Mouse (Mus musculus) neural tube, embryonic 12.5 days (tissue): ENCODE measurements around the gene Srp14. TPM values are rescaled to one million over a fixed set of nuclear protein-coding genes. Genes with fewer than 3 reads are reported as not detected.

Source experiments
- ATAC-seq: fragments of 200-750 bp; cut with Nextera tagmentation; 2 replicates; pipeline ENCODE4 v1.8.0; 2017; ENCODE audit warnings: low read depth, mild to moderate bottlenecking, moderate TSS enrichment, moderate library complexity; ENCODE audit not compliant: low FRiP score
- H3K27ac ChIP-seq: fragments of 300-500 bp; sonication (generic); 2 replicates; pipeline ENCODE4 v1.5.1; 2016
- H3K27me3 ChIP-seq: fragments of 300-500 bp; sonication (generic); replicated peaks from 2 replicates; pipeline ENCODE4 v1.6.1; 2016; ENCODE audit warnings: mild to moderate bottlenecking
- H3K36me3 ChIP-seq: fragments of 300-500 bp; sonication (generic); 2 replicates; pipeline ENCODE4 v1.6.1; 2016; ENCODE audit warnings: mild to moderate bottlenecking
- H3K4me1 ChIP-seq: fragments of 300-500 bp; sonication (generic); 2 replicates; pipeline ENCODE4 v1.6.1; 2016
- H3K4me2 ChIP-seq: fragments of 300-500 bp; sonication (generic); replicated peaks from 2 replicates; pipeline ENCODE4 v1.6.1; 2016; ENCODE audit warnings: mild to moderate bottlenecking
- H3K4me3 ChIP-seq: fragments of 300-500 bp; sonication (generic); 2 replicates; pipeline ENCODE4 v1.5.1; 2016
- H3K9ac ChIP-seq: fragments of 300-500 bp; sonication (generic); 2 replicates; pipeline ENCODE4 v1.6.1; 2016; ENCODE audit warnings: mild to moderate bottlenecking
- H3K9me3 ChIP-seq: fragments of 300-500 bp; sonication (generic); 2 replicates; pipeline ENCODE4 v1.6.1; 2016; ENCODE audit warnings: mild to moderate bottlenecking
- WGBS: fragments of 180-500 bp; shearing (Covaris S2); methylation state at CpG from one replicate; pipeline ENCODE4 v1.1.7; 2016; 5-methylcytosine and 5-hydroxymethylcytosine counted together
- polyA plus RNA-seq: library from polyadenylated mRNA; unstranded; fragments of >200 nt; fragmentation: Nextera tagmentation; extraction: Ambion mirVana; gene quantifications from 2 replicates; pipeline ENCODE4 v1.2.1, GENCODE M21; 2016

Gene Srp14
- polyA plus RNA-seq, 1 experiment from 2014 or later = 305 TPM

DNA sequence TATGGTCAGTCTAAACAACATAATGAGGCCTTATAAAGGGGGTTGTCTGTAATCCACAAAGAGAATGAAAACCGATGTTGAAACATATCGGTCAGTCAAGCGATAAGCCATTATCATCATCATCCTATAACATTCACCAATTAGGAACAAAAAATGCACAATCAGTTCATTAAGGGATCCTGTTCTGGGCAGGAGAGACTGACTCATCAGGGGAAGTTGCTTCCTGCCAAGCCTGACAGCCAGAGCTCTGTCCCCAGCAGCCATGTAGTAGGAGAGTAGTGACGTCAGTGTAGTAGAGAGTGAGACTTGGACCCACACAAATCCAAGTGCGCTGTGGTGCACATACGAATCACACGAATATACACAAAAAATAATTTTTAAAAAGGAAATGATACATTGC, 27.6 kb upstream of the Srp14 start:
- Histone ChIP-seq H3K4me2 (no peak overlapping the region), H3K4me1 (peaks cover 16% of the 10 kb centered on the region), H3K9ac (no peak overlapping the region), H3K9me3 (no peaks in the 10 kb centered on the region), H3K4me3 (no peak overlapping the region), H3K27me3 (0 out of 2 replicates have a peak, but pooled peaks cover 5% of the 10 kb centered on the region), H3K27ac (no peak overlapping the region), H3K36me3 (no peaks in the 10 kb centered on the region)
- 83% methylated on average over 7 of the region's 7 CpGs for WGBS
- ATAC-seq = no peak

- Histone ChIP-seq H3K4me2 (no peak overlapping the region), H3K36me3 (no peaks in the 10 kb centered on the region), H3K4me1 (peaks cover 11% of the 10 kb centered on the region), H3K4me3 (no peak overlapping the region), H3K27ac (no peak overlapping the region), H3K9me3 (no peaks in the 10 kb centered on the region), H3K27me3 (no peaks in the 10 kb centered on the region), H3K9ac (no peak overlapping the region)
- no peak for ATAC-seq
- 84% methylated on average over 2 of the region's 2 CpGs for WGBS
These were observed 20.7 kb upstream of the Srp14 start for GRCm38 (mm10) chr2:118500191-118500590.

DNA sequence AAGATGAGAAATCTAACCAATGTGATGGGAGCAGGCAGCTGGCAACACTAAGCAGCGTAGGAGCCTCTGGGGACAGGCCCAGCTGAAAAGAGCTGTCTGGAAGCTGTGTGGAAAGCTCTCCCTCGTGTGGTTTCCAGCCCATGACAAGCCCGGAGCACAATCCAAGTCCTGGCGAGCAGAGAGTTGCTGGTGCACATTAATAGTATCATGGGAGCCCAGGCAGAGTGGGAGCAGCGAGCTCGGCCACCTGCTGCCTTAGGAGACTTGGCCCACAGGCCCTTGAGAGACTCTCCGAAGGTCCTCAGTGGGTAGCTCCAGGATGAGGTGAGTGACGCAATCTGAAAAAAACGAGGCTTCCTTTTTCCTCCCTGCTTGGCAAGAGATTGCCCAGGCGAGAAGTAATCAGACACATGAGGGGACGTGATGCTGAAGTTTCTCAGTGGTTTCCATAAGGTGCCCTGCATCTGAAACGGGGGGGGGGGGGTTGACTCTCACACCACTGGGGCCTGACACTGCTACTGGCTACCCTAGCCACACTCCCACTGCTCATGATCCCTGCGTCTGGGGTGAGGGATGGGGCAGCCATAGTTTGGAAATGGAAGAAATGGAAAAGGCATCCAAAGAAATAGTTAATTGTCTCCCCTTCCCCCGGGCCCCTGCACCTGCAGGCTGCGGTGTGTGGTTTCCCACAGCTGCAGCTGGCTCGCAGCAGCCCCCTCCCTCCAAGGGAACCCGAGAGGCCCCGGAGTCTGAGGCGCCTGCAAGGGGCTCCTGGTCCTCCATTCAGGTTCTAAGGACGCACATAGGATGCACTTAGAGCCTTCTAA, 19.8 kb upstream of the Srp14 start:
- peak; percentile 56; the same call in 1 of the 2 replicates for ATAC-seq
- WGBS = 45% methylated on average over 20 of the region's 20 CpGs
- no peak overlapping the region for H3K27ac ChIP-seq

GRCm38 (mm10) chr2:118498476-118498875, 19.0 kb upstream of the Srp14 start:
- H3K27me3 ChIP-seq = no peaks in the 10 kb centered on the region
- WGBS = 84% methylated on average over 6 of the region's 6 CpGs
- peaks cover 11% of the 10 kb centered on the region for H3K4me1 ChIP-seq
- no peak overlapping the region for H3K4me2 ChIP-seq
- no peak overlapping the region for H3K27ac ChIP-seq
- no peaks in the 10 kb centered on the region for H3K36me3 ChIP-seq
- H3K4me3 ChIP-seq = no peak overlapping the region
- ATAC-seq = no peak
- no peaks in the 10 kb centered on the region for H3K9me3 ChIP-seq
- no peak overlapping the region for H3K9ac ChIP-seq

More for the DNA sequence above, 19.8 kb upstream of the Srp14 start:
- Histone ChIP-seq H3K4me3 (no peak overlapping the region), H3K36me3 (no peaks in the 10 kb centered on the region), H3K9ac (no peak overlapping the region), H3K27me3 (no peaks in the 10 kb centered on the region), H3K9me3 (no peaks in the 10 kb centered on the region), H3K4me2 (0 out of 2 replicates have a peak overlapping the region, but pooled peaks have one; percentile 22), H3K4me1 (peaks cover 11% of the 10 kb centered on the region)

- Histone ChIP-seq H3K4me2 (no peak overlapping the region), H3K4me3 (no peak overlapping the region), H3K9ac (no peak overlapping the region), H3K27me3 (no peaks in the 10 kb centered on the region), H3K36me3 (no peaks in the 10 kb centered on the region), H3K27ac (no peak overlapping the region), H3K4me1 (peaks cover 11% of the 10 kb centered on the region), H3K9me3 (no peaks in the 10 kb centered on the region)
- WGBS = 86% methylated on average over 5 of the region's 5 CpGs
- no peak for ATAC-seq
These were observed 18.4 kb upstream of the Srp14 start for GRCm38 (mm10) chr2:118497890-118498289.

- Histone ChIP-seq H3K4me1 (peaks cover 16% of the 10 kb centered on the region), H3K4me3 (no peak overlapping the region), H3K27me3 (no peaks in the 10 kb centered on the region), H3K9me3 (no peaks in the 10 kb centered on the region), H3K27ac (no peak overlapping the region), H3K9ac (no peak overlapping the region), H3K4me2 (no peak overlapping the region), H3K36me3 (no peaks in the 10 kb centered on the region)
- ATAC-seq = no peak
- 79% methylated on average over 9 of the region's 9 CpGs for WGBS
These were observed 15.5 kb upstream of the Srp14 start for GRCm38 (mm10) chr2:118495024-118495423.

- 90% methylated on average over 4 of the region's 4 CpGs for WGBS
- H3K4me2 ChIP-seq = no peak overlapping the region
- H3K27me3 ChIP-seq = no peaks in the 10 kb centered on the region
- no peak overlapping the region for H3K4me3 ChIP-seq
- H3K27ac ChIP-seq = no peak overlapping the region
- H3K4me1 ChIP-seq = peaks cover 9% of the 10 kb centered on the region
- no peak overlapping the region for H3K9ac ChIP-seq
- H3K9me3 ChIP-seq = no peaks in the 10 kb centered on the region
- ATAC-seq = no peak
- no peaks in the 10 kb centered on the region for H3K36me3 ChIP-seq
These were observed 12.4 kb upstream of the Srp14 start for GRCm38 (mm10) chr2:118491741-118492395.

- Histone ChIP-seq H3K36me3 (no peaks in the 10 kb centered on the region), H3K27ac (no peak overlapping the region), H3K27me3 (no peaks in the 10 kb centered on the region), H3K4me2 (no peak overlapping the region), H3K4me3 (no peak overlapping the region), H3K9ac (no peak overlapping the region), H3K9me3 (no peaks in the 10 kb centered on the region), H3K4me1 (peaks cover 9% of the 10 kb centered on the region)
- WGBS = 61% methylated on average over 5 of the region's 5 CpGs
- ATAC-seq = no peak
These were observed 11.8 kb upstream of the Srp14 start for GRCm38 (mm10) chr2:118491281-118491731.

DNA sequence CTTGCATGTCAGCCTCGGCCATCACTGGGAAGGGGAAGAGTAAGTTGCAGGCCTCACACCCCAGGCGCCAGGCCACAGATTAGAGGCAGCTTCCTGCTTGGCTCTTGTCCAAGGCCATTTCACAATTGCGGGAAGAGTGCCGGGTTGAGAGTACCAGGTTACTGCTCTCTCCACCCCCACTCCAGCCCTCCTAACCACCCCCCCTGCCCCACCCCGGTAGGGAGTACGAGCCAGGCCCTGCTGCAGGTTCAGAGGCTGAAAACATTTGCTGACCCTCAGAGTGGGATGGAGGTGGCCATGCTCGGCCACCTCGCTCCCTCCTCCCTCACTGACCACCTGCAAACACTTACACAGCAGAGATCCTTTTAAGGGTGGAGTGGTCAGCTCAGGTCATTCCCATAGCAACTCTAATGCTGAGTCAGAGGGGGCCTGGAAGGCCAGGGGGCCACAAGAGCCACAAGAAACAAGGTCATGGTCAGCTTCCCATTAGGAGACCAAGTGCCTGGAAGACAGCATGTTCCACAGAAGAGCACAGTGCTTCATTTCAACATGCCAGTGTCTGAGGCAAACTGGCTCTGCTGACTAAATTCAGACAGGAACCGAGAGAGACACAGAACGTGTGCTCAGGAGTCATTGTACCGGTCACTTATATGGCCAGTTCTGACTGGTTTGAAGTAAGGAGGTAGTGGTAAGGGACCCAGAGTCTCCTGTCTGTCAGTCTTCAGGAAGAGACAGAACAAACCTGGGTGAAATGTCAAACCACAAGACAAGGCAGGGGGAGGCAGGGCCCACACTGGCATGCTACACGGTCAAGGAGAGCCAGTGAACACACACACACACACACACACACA, 11.0 kb upstream of the Srp14 start:
- Histone ChIP-seq H3K9me3 (no peaks in the 10 kb centered on the region), H3K9ac (no peak overlapping the region), H3K27ac (no peak overlapping the region), H3K4me2 (0 out of 2 replicates have a peak overlapping the region, but pooled peaks have one; percentile 1), H3K36me3 (no peaks in the 10 kb centered on the region), H3K27me3 (no peaks in the 10 kb centered on the region), H3K4me1 (peaks cover 9% of the 10 kb centered on the region), H3K4me3 (no peak overlapping the region)
- no peak for ATAC-seq
- WGBS = 54% methylated on average over 12 of the region's 12 CpGs

DNA sequence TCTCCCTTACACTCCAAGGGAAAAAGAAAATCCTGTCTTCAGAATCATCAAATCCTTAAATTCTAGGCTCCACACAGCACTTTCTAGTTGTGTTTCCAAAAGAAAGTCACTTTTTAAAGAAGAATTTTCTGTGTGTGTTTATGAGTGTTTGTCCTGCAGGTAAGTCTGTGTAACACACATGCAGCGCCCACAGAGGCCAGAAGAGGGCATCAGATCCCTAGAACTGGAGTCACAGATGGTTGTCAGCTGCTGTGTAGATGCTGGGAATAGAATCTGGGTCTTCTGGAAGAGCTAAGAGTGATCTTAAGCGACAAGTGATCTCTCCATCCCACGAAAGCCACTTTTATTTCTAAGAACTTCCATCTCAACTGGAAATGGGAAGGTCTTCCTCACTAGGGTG, 8.3 kb upstream of the Srp14 start:
- no peak overlapping the region for H3K4me2 ChIP-seq
- H3K36me3 ChIP-seq = no peaks in the 10 kb centered on the region
- WGBS = 73% methylated on average over 3 of the region's 3 CpGs
- H3K27ac ChIP-seq = no peak overlapping the region
- H3K9ac ChIP-seq = no peak overlapping the region
- H3K4me3 ChIP-seq = no peak overlapping the region
- peaks cover 9% of the 10 kb centered on the region for H3K4me1 ChIP-seq
- no peaks in the 10 kb centered on the region for H3K9me3 ChIP-seq
- no peaks in the 10 kb centered on the region for H3K27me3 ChIP-seq
- ATAC-seq = no peak

DNA sequence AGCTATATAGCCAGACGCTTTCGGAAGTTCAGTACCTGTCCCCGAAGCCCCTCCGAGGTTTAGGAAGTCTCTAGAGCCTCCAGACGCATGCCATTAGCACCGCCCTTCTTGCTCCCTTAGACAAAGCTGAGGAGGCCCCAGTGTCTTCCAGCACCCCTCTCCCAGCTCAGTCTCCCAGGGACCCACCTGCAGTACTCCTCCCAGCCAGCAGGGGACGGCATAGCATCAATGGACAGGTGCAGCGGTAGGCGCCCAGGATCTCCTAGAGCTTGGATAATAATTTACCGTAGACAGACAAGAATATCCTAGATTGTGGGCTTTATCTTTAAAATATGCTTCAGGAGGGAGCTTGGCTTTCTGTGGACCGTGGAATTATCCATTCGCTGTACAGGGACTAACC, 7.4 kb upstream of the Srp14 start:
- H3K4me3 ChIP-seq = no peak overlapping the region
- WGBS = 16% methylated on average over 12 of the region's 12 CpGs

GRCm38 (mm10) chr2:118485415-118485814, 5.9 kb upstream of the Srp14 start:
- Histone ChIP-seq H3K9me3 (no peaks in the 10 kb centered on the region), H3K27me3 (no peaks in the 10 kb centered on the region), H3K27ac (no peak overlapping the region), H3K4me3 (no peak overlapping the region), H3K36me3 (no peaks in the 10 kb centered on the region), H3K4me2 (no peak overlapping the region), H3K4me1 (peaks cover 7% of the 10 kb centered on the region), H3K9ac (no peak overlapping the region)
- WGBS = 76% methylated on average over 3 of the region's 3 CpGs
- no peak for ATAC-seq

More for the DNA sequence above, 7.4 kb upstream of the Srp14 start:
- peak; percentile 56 for ATAC-seq
- no peak overlapping the region for H3K27ac ChIP-seq
- no peaks in the 10 kb centered on the region for H3K36me3 ChIP-seq
- no peak overlapping the region for H3K9ac ChIP-seq
- no peaks in the 10 kb centered on the region for H3K27me3 ChIP-seq
- H3K4me1 ChIP-seq = peaks cover 9% of the 10 kb centered on the region
- H3K4me2 ChIP-seq = no peak overlapping the region
- H3K9me3 ChIP-seq = no peaks in the 10 kb centered on the region
